Mouse (Mus musculus) megakaryocyte, adult 5-6 weeks (primary cell): ENCODE measurements around the gene Synrg. TPM values are rescaled to one million over a fixed set of nuclear protein-coding genes. Genes with fewer than 3 reads are reported as not detected.

Experiments
- ATAC-seq: 2 replicates; pipeline ENCODE4 v1.8.0; 2016; ENCODE audit warnings: mild to moderate bottlenecking, inconsistent platforms; ENCODE audit not compliant: poor library complexity, severe bottlenecking
- total RNA-seq, 2 experiments: library from RNA; stranded (forward) in 1 of 2; stranded (reverse) in 1 of 2; fragments of 153-499, 151-499 nt in 1 of 2; fragments of 221-1000, 200-1000 nt in 1 of 2; gene quantifications; 2 replicates each; pipeline versions ENCODE4 v1.2.3 to v1.2.4; 2015 to 2017

Gene Synrg
- total RNA-seq, 2 experiments from 2014 or later = 20.6 to 27.7 TPM

GRCm38 (mm10) chr11:84032559-84032958 is 68.3 kb downstream of the Synrg start:
- peak; percentile 33; the same call in 1 of the 2 replicates for ATAC-seq

- no peak for ATAC-seq
Observed at GRCm38 (mm10) chr11:84033671-84034070, 69.4 kb downstream of the Synrg start.

GRCm38 (mm10) chr11:84040621-84041020 is 76.4 kb downstream of the Synrg start:
- no peak for ATAC-seq

GRCm38 (mm10) chr11:84042808-84043762 is 78.9 kb downstream of the Synrg start:
- ATAC-seq = no peak

GRCm38 (mm10) chr11:84044988-84045387 is 80.8 kb downstream of the Synrg start:
- ATAC-seq = no peak

GRCm38 (mm10) chr11:84047270-84047669 is 83.0 kb downstream of the Synrg start:
- no peak for ATAC-seq

GRCm38 (mm10) chr11:84048411-84048810 is 84.2 kb downstream of the Synrg start:
- ATAC-seq = no peak

- no peak for ATAC-seq
Observed at GRCm38 (mm10) chr11:84053055-84053454, 88.8 kb downstream of the Synrg start.

- ATAC-seq = no peak
Observed at GRCm38 (mm10) chr11:84053524-84054163, 89.4 kb downstream of the Synrg start.

GRCm38 (mm10) chr11:84057418-84057817 is 93.2 kb downstream of the Synrg start:
- no peak for ATAC-seq

- no peak for ATAC-seq
Observed at GRCm38 (mm10) chr11:84059784-84060183, 95.6 kb downstream of the Synrg start.

GRCm38 (mm10) chr11:84060635-84061034 is 96.4 kb downstream of the Synrg start:
- ATAC-seq = no peak

GRCm38 (mm10) chr11:84061881-84062280 is 97.7 kb downstream of the Synrg start:
- ATAC-seq = no peak

- ATAC-seq = no peak
Observed at GRCm38 (mm10) chr11:84062805-84063204, 98.6 kb downstream of the Synrg start.

- ATAC-seq = no peak
Observed at GRCm38 (mm10) chr11:84063631-84064209, 99.5 kb downstream of the Synrg start.

- ATAC-seq = no peak
Observed at GRCm38 (mm10) chr11:84066071-84066481, 101.8 kb downstream of the Synrg start.

- ATAC-seq = no peak
Observed at GRCm38 (mm10) chr11:84066927-84067645, 102.9 kb downstream of the Synrg start.

- no peak for ATAC-seq
Observed at GRCm38 (mm10) chr11:84067720-84068190, 103.5 kb downstream of the Synrg start.

GRCm38 (mm10) chr11:84068191-84069033 is 104.2 kb downstream of the Synrg start:
- peak; percentile 51 for ATAC-seq

- no peak for ATAC-seq
Observed at GRCm38 (mm10) chr11:84069034-84069370, 104.8 kb downstream of the Synrg start, which contains the start of gene Dusp14. Gene Dusp14, minus strand, starts transcription at chr11:84069261.
